Mouse (Mus musculus) embryonic facial prominence, embryonic 15.5 days (tissue): ENCODE data around the gene Leprot. TPM values are rescaled to one million over a fixed set of nuclear protein-coding genes. Genes with fewer than 3 reads are reported as not detected.
A peak's percentile ranks its signal among the peaks of the same experiment; 100 is the strongest.

ENCODE experiments used
- ATAC-seq: fragments of 200-750 bp; cut with Nextera tagmentation; 2 replicates; pipeline ENCODE4 v1.8.0; 2017; ENCODE audit warnings: low read depth, moderate TSS enrichment; ENCODE audit not compliant: insufficient number of reproducible peaks, low FRiP score, low TSS enrichment
- H3K27ac ChIP-seq: fragments of 300-500 bp; sonication (generic); replicated peaks from 2 replicates; pipeline ENCODE4 v1.5.1; 2015; ENCODE audit warnings: mild to moderate bottlenecking, inconsistent platforms
- H3K27me3 ChIP-seq: fragments of 300-500 bp; sonication (generic); 2 replicates; pipeline ENCODE4 v1.6.1; 2015; ENCODE audit warnings: inconsistent platforms
- H3K36me3 ChIP-seq: fragments of 300-500 bp; sonication (generic); 2 replicates; pipeline ENCODE4 v1.6.1; 2015; ENCODE audit warnings: mild to moderate bottlenecking, inconsistent platforms
- H3K4me1 ChIP-seq: fragments of 300-500 bp; sonication (generic); 2 replicates; pipeline ENCODE4 v1.6.1; 2015; ENCODE audit warnings: inconsistent platforms
- H3K4me2 ChIP-seq: fragments of 300-500 bp; sonication (generic); replicated peaks from 2 replicates; pipeline ENCODE4 v1.6.1; 2015; ENCODE audit warnings: mild to moderate bottlenecking, inconsistent platforms
- H3K4me3 ChIP-seq: fragments of 300-500 bp; sonication (generic); replicated peaks from 2 replicates; pipeline ENCODE4 v1.5.1; 2015; ENCODE audit warnings: mild to moderate bottlenecking, inconsistent platforms
- H3K9ac ChIP-seq: fragments of 300-500 bp; sonication (generic); 2 replicates; pipeline ENCODE4 v1.6.1; 2015; ENCODE audit warnings: inconsistent platforms
- H3K9me3 ChIP-seq: fragments of 300-500 bp; sonication (generic); replicated peaks from 2 replicates; pipeline ENCODE4 v1.6.1; 2016; ENCODE audit warnings: inconsistent platforms
- WGBS: fragments of 180-500 bp; shearing (Covaris S2); methylation state at CpG from one replicate; pipeline ENCODE4 v1.1.7; 2015; 5-methylcytosine and 5-hydroxymethylcytosine counted together
- polyA plus RNA-seq: library from polyadenylated mRNA; unstranded; fragments of >200 nt; fragmentation: Nextera tagmentation; extraction: Ambion mirVana; gene quantifications from 2 replicates; pipeline ENCODE4 v1.2.1, GENCODE M21; 2015

Leprot gene
- polyA plus RNA-seq, 1 experiment from 2014 or later: 89.2 TPM

GRCm38 (mm10) chr4:101664766-101665165 is 17.2 kb downstream of the Leprot start:
- ATAC-seq: no peak
- 95% methylated on average over 4 of the region's 4 CpGs for WGBS
- H3K36me3 ChIP-seq: peaks cover 19% of the 10 kb centered on the region
- H3K4me3 ChIP-seq: no peak overlapping the region
- H3K9me3 ChIP-seq: no peaks in the 10 kb centered on the region
- no peak overlapping the region for H3K4me2 ChIP-seq
- no peaks in the 10 kb centered on the region for H3K4me1 ChIP-seq
- H3K27me3 ChIP-seq: no peaks in the 10 kb centered on the region
- no peak overlapping the region for H3K27ac ChIP-seq
- H3K9ac ChIP-seq: no peak overlapping the region

- H3K36me3 ChIP-seq: no peaks in the 10 kb centered on the region
- WGBS: 74% methylated on average over 5 of the region's 5 CpGs
- H3K9ac ChIP-seq: no peak overlapping the region
- H3K27ac ChIP-seq: no peak overlapping the region
- H3K27me3 ChIP-seq: no peaks in the 10 kb centered on the region
- no peaks in the 10 kb centered on the region for H3K9me3 ChIP-seq
- H3K4me2 ChIP-seq: no peak overlapping the region
- H3K4me1 ChIP-seq: no peaks in the 10 kb centered on the region
- no peak overlapping the region for H3K4me3 ChIP-seq
- no peak for ATAC-seq
These were observed 21.6 kb downstream of the Leprot start for GRCm38 (mm10) chr4:101669161-101669560.

- Histone ChIP-seq H3K9ac (no peak overlapping the region), H3K27me3 (no peaks in the 10 kb centered on the region), H3K4me3 (no peak overlapping the region), H3K4me2 (no peak overlapping the region), H3K4me1 (no peaks in the 10 kb centered on the region), H3K27ac (no peak overlapping the region), H3K36me3 (no peaks in the 10 kb centered on the region), H3K9me3 (no peaks in the 10 kb centered on the region)
- no peak for ATAC-seq
- 86% methylated on average over 5 of the region's 5 CpGs for WGBS
These were observed 22.3 kb downstream of the Leprot start for GRCm38 (mm10) chr4:101669811-101670210.

GRCm38 (mm10) chr4:101674790-101675189 is 27.3 kb downstream of the Leprot start:
- no peak overlapping the region for H3K4me2 ChIP-seq
- no peaks in the 10 kb centered on the region for H3K27me3 ChIP-seq
- H3K9me3 ChIP-seq: no peaks in the 10 kb centered on the region
- H3K9ac ChIP-seq: no peak overlapping the region
- no peak overlapping the region for H3K4me3 ChIP-seq
- H3K27ac ChIP-seq: no peak overlapping the region
- no peaks in the 10 kb centered on the region for H3K36me3 ChIP-seq
- WGBS: 71% methylated on average over 5 of the region's 5 CpGs
- no peak for ATAC-seq
- H3K4me1 ChIP-seq: no peaks in the 10 kb centered on the region

GRCm38 (mm10) chr4:101675726-101676125 is 28.2 kb downstream of the Leprot start:
- Histone ChIP-seq H3K4me1 (no peaks in the 10 kb centered on the region), H3K36me3 (no peaks in the 10 kb centered on the region), H3K27ac (no peak overlapping the region; the same call in 1 of the 2 replicates), H3K27me3 (no peaks in the 10 kb centered on the region), H3K4me2 (no peak overlapping the region), H3K9ac (no peak overlapping the region), H3K4me3 (no peak overlapping the region), H3K9me3 (no peaks in the 10 kb centered on the region)
- WGBS: 34% methylated on average over 4 of the region's 4 CpGs
- ATAC-seq: peak; percentile 19; the same call in 1 of the 2 replicates

- no peaks in the 10 kb centered on the region for H3K9me3 ChIP-seq
- H3K4me2 ChIP-seq: no peak overlapping the region
- no peaks in the 10 kb centered on the region for H3K4me1 ChIP-seq
- H3K27ac ChIP-seq: no peak overlapping the region
- no peak overlapping the region for H3K4me3 ChIP-seq
- ATAC-seq: no peak
- H3K9ac ChIP-seq: no peak overlapping the region
- H3K27me3 ChIP-seq: no peaks in the 10 kb centered on the region
- WGBS: 89% methylated on average over 4 of the region's 4 CpGs
- H3K36me3 ChIP-seq: no peaks in the 10 kb centered on the region
These were observed 35.1 kb downstream of the Leprot start for GRCm38 (mm10) chr4:101682620-101683019.

- Histone ChIP-seq H3K9me3 (no peaks in the 10 kb centered on the region), H3K4me3 (no peak overlapping the region), H3K27ac (no peak overlapping the region), H3K36me3 (no peaks in the 10 kb centered on the region), H3K4me2 (no peak overlapping the region), H3K9ac (no peak overlapping the region), H3K27me3 (no peaks in the 10 kb centered on the region), H3K4me1 (no peaks in the 10 kb centered on the region)
- no peak for ATAC-seq
- 85% methylated on average over 3 of the region's 3 CpGs for WGBS
These were observed 35.6 kb downstream of the Leprot start for GRCm38 (mm10) chr4:101683086-101683485.

GRCm38 (mm10) chr4:101684821-101685220 is 37.3 kb downstream of the Leprot start:
- Histone ChIP-seq H3K27me3 (no peaks in the 10 kb centered on the region), H3K4me3 (no peak overlapping the region), H3K4me1 (no peaks in the 10 kb centered on the region), H3K9ac (no peak overlapping the region), H3K4me2 (no peak overlapping the region), H3K27ac (no peak overlapping the region), H3K9me3 (no peaks in the 10 kb centered on the region), H3K36me3 (no peaks in the 10 kb centered on the region)
- 62% methylated on average over 3 of the region's 3 CpGs for WGBS
- no peak for ATAC-seq

- H3K9me3 ChIP-seq: no peaks in the 10 kb centered on the region
- no peak overlapping the region for H3K4me3 ChIP-seq
- H3K27ac ChIP-seq: no peak overlapping the region
- H3K4me1 ChIP-seq: no peaks in the 10 kb centered on the region
- ATAC-seq: no peak; the same call in 1 of the 2 replicates
- H3K4me2 ChIP-seq: no peak overlapping the region
- H3K9ac ChIP-seq: no peak overlapping the region
- no peaks in the 10 kb centered on the region for H3K36me3 ChIP-seq
- no peaks in the 10 kb centered on the region for H3K27me3 ChIP-seq
- WGBS: 70% methylated on average over 13 of the region's 13 CpGs
These were observed 38.8 kb downstream of the Leprot start for GRCm38 (mm10) chr4:101686227-101686810.

- H3K27ac ChIP-seq: peak overlapping the region; percentile 69
- no peaks in the 10 kb centered on the region for H3K9me3 ChIP-seq
- H3K4me2 ChIP-seq: no peak overlapping the region
- WGBS: 67% methylated on average over 4 of the region's 4 CpGs
- no peaks in the 10 kb centered on the region for H3K36me3 ChIP-seq
- no peaks in the 10 kb centered on the region for H3K27me3 ChIP-seq
- no peaks in the 10 kb centered on the region for H3K4me1 ChIP-seq
- no peak for ATAC-seq
- no peak overlapping the region for H3K4me3 ChIP-seq
- no peak overlapping the region for H3K9ac ChIP-seq
These were observed 41.7 kb downstream of the Leprot start for GRCm38 (mm10) chr4:101689241-101689640.

GRCm38 (mm10) chr4:101689645-101690044 is 42.1 kb downstream of the Leprot start:
- no peak overlapping the region for H3K4me3 ChIP-seq
- H3K4me2 ChIP-seq: no peak overlapping the region
- H3K9ac ChIP-seq: no peak overlapping the region
- no peaks in the 10 kb centered on the region for H3K27me3 ChIP-seq
- H3K36me3 ChIP-seq: no peaks in the 10 kb centered on the region
- WGBS: 61% methylated on average over 5 of the region's 5 CpGs
- H3K27ac ChIP-seq: peak overlapping the region; percentile 69
- no peaks in the 10 kb centered on the region for H3K4me1 ChIP-seq
- no peaks in the 10 kb centered on the region for H3K9me3 ChIP-seq
- ATAC-seq: no peak

GRCm38 (mm10) chr4:101692892-101693291 is 45.4 kb downstream of the Leprot start:
- H3K9me3 ChIP-seq: no peaks in the 10 kb centered on the region
- no peak overlapping the region for H3K27ac ChIP-seq
- H3K36me3 ChIP-seq: no peaks in the 10 kb centered on the region
- no peaks in the 10 kb centered on the region for H3K27me3 ChIP-seq
- WGBS: 61% methylated on average over 4 of the region's 4 CpGs
- H3K4me1 ChIP-seq: no peaks in the 10 kb centered on the region
- no peak for ATAC-seq
- no peak overlapping the region for H3K4me3 ChIP-seq
- no peak overlapping the region for H3K9ac ChIP-seq
- no peak overlapping the region for H3K4me2 ChIP-seq
